Mouse (Mus musculus): Measurements from ENCODE around the gene Lect2.

DNA sequence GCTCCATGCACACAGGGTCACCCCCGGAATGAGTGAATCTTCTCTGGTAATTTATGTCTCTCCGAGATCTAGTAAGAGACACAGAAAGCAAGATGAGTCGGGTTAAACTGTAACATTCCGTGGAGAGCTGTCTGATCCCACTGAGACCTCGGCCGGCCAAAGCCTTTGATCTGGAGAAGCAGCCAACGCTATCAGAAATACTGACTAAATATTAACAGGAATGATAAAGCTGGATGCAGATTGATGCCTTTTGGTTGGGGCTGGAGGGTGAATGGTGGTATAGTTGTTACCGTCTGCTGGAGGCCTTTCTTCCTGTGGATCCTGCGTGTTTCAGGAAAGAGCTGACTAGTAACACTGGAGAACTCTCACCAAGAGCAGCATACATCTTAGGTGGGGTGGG, at the start of gene Lect2:
- TF ChIP-seq CTCF (IDR thresholded peaks at IDR 0.05; ENCODE audit: control insufficient read depth, insufficient read depth, insufficient read length) (no peak), MYOD1 (IDR thresholded peaks at IDR 0.05; ENCODE audit: control insufficient read depth, insufficient read length, low read depth) (no peak)

Measured in C2C12 (cell line).